Mouse (Mus musculus) neural tube, embryonic 12.5 days (tissue): ENCODE data around the gene Slc25a40. TPM values are rescaled to one million over a fixed set of nuclear protein-coding genes. Genes with fewer than 3 reads are reported as not detected.

Source experiments
- ATAC-seq: fragments of 200-750 bp; cut with Nextera tagmentation; 2 replicates; pipeline ENCODE4 v1.8.0; 2017; ENCODE audit warnings: low read depth, mild to moderate bottlenecking, moderate TSS enrichment, moderate library complexity; ENCODE audit not compliant: low FRiP score
- H3K27ac ChIP-seq: fragments of 300-500 bp; sonication (generic); 2 replicates; pipeline ENCODE4 v1.5.1; 2016
- H3K27me3 ChIP-seq: fragments of 300-500 bp; sonication (generic); replicated peaks from 2 replicates; pipeline ENCODE4 v1.6.1; 2016; ENCODE audit warnings: mild to moderate bottlenecking
- H3K36me3 ChIP-seq: fragments of 300-500 bp; sonication (generic); 2 replicates; pipeline ENCODE4 v1.6.1; 2016; ENCODE audit warnings: mild to moderate bottlenecking
- H3K4me1 ChIP-seq: fragments of 300-500 bp; sonication (generic); 2 replicates; pipeline ENCODE4 v1.6.1; 2016
- H3K4me2 ChIP-seq: fragments of 300-500 bp; sonication (generic); replicated peaks from 2 replicates; pipeline ENCODE4 v1.6.1; 2016; ENCODE audit warnings: mild to moderate bottlenecking
- H3K4me3 ChIP-seq: fragments of 300-500 bp; sonication (generic); 2 replicates; pipeline ENCODE4 v1.5.1; 2016
- H3K9ac ChIP-seq: fragments of 300-500 bp; sonication (generic); 2 replicates; pipeline ENCODE4 v1.6.1; 2016; ENCODE audit warnings: mild to moderate bottlenecking
- H3K9me3 ChIP-seq: fragments of 300-500 bp; sonication (generic); 2 replicates; pipeline ENCODE4 v1.6.1; 2016; ENCODE audit warnings: mild to moderate bottlenecking
- WGBS: fragments of 180-500 bp; shearing (Covaris S2); methylation state at CpG from one replicate; pipeline ENCODE4 v1.1.7; 2016; 5-methylcytosine and 5-hydroxymethylcytosine counted together
- polyA plus RNA-seq: library from polyadenylated mRNA; unstranded; fragments of >200 nt; fragmentation: Nextera tagmentation; extraction: Ambion mirVana; gene quantifications from 2 replicates; pipeline ENCODE4 v1.2.1, GENCODE M21; 2016

Slc25a40 gene
- polyA plus RNA-seq, 1 experiment from 2014 or later, result 9.9 TPM

- Histone ChIP-seq H3K27ac (no peak overlapping the region), H3K4me1 (peaks cover 6% of the 10 kb centered on the region; the same call in 1 of the 2 replicates), H3K9ac (no peak overlapping the region), H3K9me3 (no peaks in the 10 kb centered on the region), H3K4me3 (no peak overlapping the region), H3K27me3 (no peaks in the 10 kb centered on the region), H3K4me2 (peak overlapping the region; percentile 64), H3K36me3 (0 out of 2 replicates have a peak, but pooled peaks cover 2% of the 10 kb centered on the region)
- WGBS, result 8% methylated on average over 7 of the region's 7 CpGs
- ATAC-seq, result no peak
Observed at GRCm38 (mm10) chr5:8424116-8424515, 1.5 kb downstream of the Slc25a40 start.

GRCm38 (mm10) chr5:8425899-8426298, 3.2 kb downstream of the Slc25a40 start:
- H3K9me3 ChIP-seq, result no peaks in the 10 kb centered on the region
- no peak for ATAC-seq
- H3K36me3 ChIP-seq, result peaks cover 4% of the 10 kb centered on the region; the same call in 1 of the 2 replicates
- 86% methylated on average over 5 of the region's 5 CpGs for WGBS
- no peak overlapping the region for H3K9ac ChIP-seq
- no peaks in the 10 kb centered on the region for H3K27me3 ChIP-seq
- no peak overlapping the region for H3K4me2 ChIP-seq
- peaks cover 6% of the 10 kb centered on the region; the same call in 1 of the 2 replicates for H3K4me1 ChIP-seq
- H3K4me3 ChIP-seq, result no peak overlapping the region
- H3K27ac ChIP-seq, result no peak overlapping the region

GRCm38 (mm10) chr5:8437481-8438156, 15.0 kb downstream of the Slc25a40 start:
- ATAC-seq, result no peak
- Histone ChIP-seq H3K36me3 (no peaks in the 10 kb centered on the region), H3K4me3 (no peak overlapping the region), H3K9ac (no peak overlapping the region), H3K27ac (no peak overlapping the region), H3K4me2 (no peak overlapping the region), H3K9me3 (no peaks in the 10 kb centered on the region), H3K27me3 (no peaks in the 10 kb centered on the region), H3K4me1 (no peaks in the 10 kb centered on the region)
- WGBS, result 92% methylated on average over 5 of the region's 5 CpGs

- H3K36me3 ChIP-seq, result no peaks in the 10 kb centered on the region
- no peak overlapping the region for H3K4me2 ChIP-seq
- H3K9ac ChIP-seq, result no peak overlapping the region
- H3K27ac ChIP-seq, result no peak overlapping the region
- no peaks in the 10 kb centered on the region for H3K4me1 ChIP-seq
- H3K9me3 ChIP-seq, result no peaks in the 10 kb centered on the region
- ATAC-seq, result no peak
- 80% methylated on average over 2 of the region's 2 CpGs for WGBS
- H3K4me3 ChIP-seq, result no peak overlapping the region
- H3K27me3 ChIP-seq, result no peaks in the 10 kb centered on the region
Observed at GRCm38 (mm10) chr5:8439095-8439494, 16.4 kb downstream of the Slc25a40 start.

- no peak for ATAC-seq
- Histone ChIP-seq H3K9ac (no peak overlapping the region), H3K9me3 (no peaks in the 10 kb centered on the region), H3K4me1 (no peaks in the 10 kb centered on the region), H3K27me3 (no peaks in the 10 kb centered on the region), H3K36me3 (peaks cover 7% of the 10 kb centered on the region; the same call in 1 of the 2 replicates), H3K4me2 (no peak overlapping the region), H3K4me3 (no peak overlapping the region), H3K27ac (no peak overlapping the region)
Observed at GRCm38 (mm10) chr5:8455565-8455964, 32.9 kb downstream of the Slc25a40 start.

- H3K36me3 ChIP-seq, result peaks cover 7% of the 10 kb centered on the region; the same call in 1 of the 2 replicates
Observed at GRCm38 (mm10) chr5:8456561-8456960, 33.9 kb downstream of the Slc25a40 start.

GRCm38 (mm10) chr5:8487989-8488700, 65.5 kb downstream of the Slc25a40 start:
- no peak overlapping the region for H3K9ac ChIP-seq
- H3K4me2 ChIP-seq, result no peak overlapping the region
- H3K4me1 ChIP-seq, result peaks cover 9% of the 10 kb centered on the region; the same call in 1 of the 2 replicates
- no peaks in the 10 kb centered on the region for H3K27me3 ChIP-seq
- no peak overlapping the region for H3K27ac ChIP-seq
- WGBS, result 54% methylated on average over 4 of the region's 4 CpGs
- no peaks in the 10 kb centered on the region for H3K9me3 ChIP-seq
- H3K4me3 ChIP-seq, result no peak overlapping the region
- peak; percentile 69 for ATAC-seq
- no peaks in the 10 kb centered on the region for H3K36me3 ChIP-seq

More at GRCm38 (mm10) chr5:8456561-8456960, 33.9 kb downstream of the Slc25a40 start:
- Histone ChIP-seq H3K9ac (no peak overlapping the region), H3K9me3 (no peaks in the 10 kb centered on the region), H3K27me3 (no peaks in the 10 kb centered on the region), H3K4me1 (no peaks in the 10 kb centered on the region), H3K27ac (no peak overlapping the region), H3K4me3 (no peak overlapping the region), H3K4me2 (no peak overlapping the region)
- no peak for ATAC-seq
- WGBS, result 93% methylated on average over 5 of the region's 5 CpGs

GRCm38 (mm10) chr5:8488701-8489297, 66.1 kb downstream of the Slc25a40 start:
- no peak overlapping the region for H3K27ac ChIP-seq

GRCm38 (mm10) chr5:8489471-8490110, 66.9 kb downstream of the Slc25a40 start:
- Histone ChIP-seq H3K4me3 (no peak overlapping the region), H3K36me3 (no peaks in the 10 kb centered on the region), H3K27ac (no peak overlapping the region), H3K9ac (no peak overlapping the region), H3K4me2 (no peak overlapping the region), H3K27me3 (no peaks in the 10 kb centered on the region), H3K4me1 (peaks cover 9% of the 10 kb centered on the region; the same call in 1 of the 2 replicates), H3K9me3 (no peaks in the 10 kb centered on the region)
- ATAC-seq, result peak; percentile 51
- 54% methylated on average over 6 of the region's 6 CpGs for WGBS

More at GRCm38 (mm10) chr5:8488701-8489297, 66.1 kb downstream of the Slc25a40 start:
- no peaks in the 10 kb centered on the region for H3K9me3 ChIP-seq
- no peaks in the 10 kb centered on the region for H3K36me3 ChIP-seq
- ATAC-seq, result peak; percentile 57
- H3K4me3 ChIP-seq, result no peak overlapping the region
- H3K27me3 ChIP-seq, result no peaks in the 10 kb centered on the region
- H3K4me1 ChIP-seq, result peaks cover 9% of the 10 kb centered on the region; the same call in 1 of the 2 replicates
- 56% methylated on average over 2 of the region's 2 CpGs for WGBS
- no peak overlapping the region for H3K4me2 ChIP-seq
- no peak overlapping the region for H3K9ac ChIP-seq

- ATAC-seq, result no peak
- Histone ChIP-seq H3K9me3 (no peaks in the 10 kb centered on the region), H3K9ac (no peak overlapping the region), H3K4me3 (no peak overlapping the region), H3K27me3 (no peaks in the 10 kb centered on the region), H3K36me3 (no peaks in the 10 kb centered on the region), H3K27ac (no peak overlapping the region), H3K4me1 (peaks cover 9% of the 10 kb centered on the region; the same call in 1 of the 2 replicates), H3K4me2 (no peak overlapping the region)
- WGBS, result 78% methylated on average over 4 of the region's 4 CpGs
Observed at GRCm38 (mm10) chr5:8491778-8492177, 69.1 kb downstream of the Slc25a40 start.
